Comparison of ENCODE assay signal across 27 mouse cellular contexts in genomic region chr7:143689946-143690345, GRCm38 (mm10). TPM values are rescaled to one million over a fixed set of nuclear protein-coding genes. Genes with fewer than 3 reads are reported as not detected.
DNase-seq lines count a peak whose midpoint lies in the region; ATAC-seq lines count a peak whose summit lies in the region.
"Had no signal": no experiment of that assay in that cellular context is flagged by ENCODE, and none has a peak within 500 bp of the region (broad histone marks: within the 10 kb centered on the region; RNA-seq: fewer than 3 reads in every experiment).

No protein-coding gene starts in this region.

- 0 out of 2 replicates have a peak, but pooled peaks cover 3% of the 10 kb centered on the region for H3K4me1 ChIP-seq in midbrain, embryonic 14.5 days (ENCODE audit: control insufficient read depth, insufficient read depth, low read length)

- no peaks in the 10 kb centered on the region for H3K27me3 ChIP-seq in midbrain, embryonic 14.5 days (ENCODE audit: control insufficient read depth, insufficient read depth, low read length)
- H3K27me3 ChIP-seq: heart, embryonic 12.5 days; heart, embryonic 15.5 days had no signal

- no peak overlapping the region for H3K4me3 ChIP-seq in midbrain, embryonic 14.5 days (replicated peaks; ENCODE audit: low read depth, low read length)
- H3K4me3 ChIP-seq: forebrain, embryonic 10.5 days; forebrain, embryonic 13.5 days; heart, embryonic 12.5 days; heart, embryonic 15.5 days had no signal

- no peak overlapping the region for H3K4me2 ChIP-seq in midbrain, embryonic 14.5 days (ENCODE audit: low read length)
- H3K4me2 ChIP-seq: forebrain, embryonic 13.5 days; heart, embryonic 12.5 days; heart, embryonic 15.5 days; hindbrain, embryonic 14.5 days had no signal

- WGBS in midbrain, embryonic 14.5 days: 85% methylated on average over 4 of the region's 4 CpGs

- H3K9ac ChIP-seq in midbrain, embryonic 14.5 days (replicated peaks; ENCODE audit: low read length): no peak overlapping the region
- H3K9ac ChIP-seq: forebrain, embryonic 13.5 days; heart, embryonic 12.5 days; heart, embryonic 15.5 days; hindbrain, embryonic 14.5 days had no signal

- H3K36me3 ChIP-seq in midbrain, embryonic 14.5 days (ENCODE audit: control insufficient read depth, insufficient read depth, low read length): peaks cover 72% of the 10 kb centered on the region

- no peak overlapping the region for H3K27ac ChIP-seq in midbrain, embryonic 14.5 days (replicated peaks; ENCODE audit: low read depth, low read length)
- H3K27ac ChIP-seq: forebrain, embryonic 10.5 days; forebrain, embryonic 13.5 days; heart, embryonic 15.5 days; hindbrain, embryonic 14.5 days; hindbrain, postnatal 0 days had no signal

- DNase-seq in kidney, adult 11 months: peak; percentile 2
- DNase-seq in kidney, postnatal 36 days: no peak
- peak; percentile 60 for DNase-seq in 416B (ENCODE audit: low read depth)
- no peak for DNase-seq in left cerebral cortex, adult 11 months (ENCODE audit: low spot score)
- no peak for DNase-seq in midbrain, embryonic 14.5 days
- DNase-seq: adrenal gland, adult 8-10 months; adrenal gland, postnatal 25 days; cerebellum, adult 11-12 months; cerebellum, adult 8-10 months; cerebellum, postnatal 10 days; cerebellum, postnatal 36 days; gastrocnemius, postnatal 10 days; gastrocnemius, postnatal 36 days; heart, adult 18-20 months; heart, postnatal 10 days; heart, postnatal 4 days had no signal

- ATAC-seq in granulocyte monocyte progenitor cell, adult 5-6 weeks (replicated peaks; ENCODE audit: poor library complexity, severe bottlenecking): peak; percentile 61
- no peak for ATAC-seq in midbrain, embryonic 14.5 days (ENCODE audit: low FRiP score, low TSS enrichment)
- ATAC-seq: CD4-positive, CD25-positive, alpha-beta regulatory T cell, adult 4 months; forebrain, embryonic 13.5 days; forebrain, embryonic 16.5 days; hindbrain, postnatal 0 days; inflammation-experienced regulatory T-cells, adult 6 months had no signal

- H3K9me3 ChIP-seq in midbrain, embryonic 14.5 days (ENCODE audit: control insufficient read depth, low read length): no peaks in the 10 kb centered on the region
- H3K9me3 ChIP-seq: forebrain, embryonic 10.5 days; forebrain, embryonic 13.5 days; heart, embryonic 12.5 days; heart, embryonic 15.5 days had no signal

RNA-seq across cellular contexts. Expression of gene Tnfrsf23, which starts 4.3 kb away (rescaled TPM):
- total RNA-seq in granulocyte monocyte progenitor cell, adult 5-6 weeks (2014; fragmentation: Nextera tagmentation): 1.2 and 2.8 TPM in 2 replicates
- 0.72 and 1.7 TPM in 2 replicates for total RNA-seq in granulocyte monocyte progenitor cell, adult 5-6 weeks (2017)
- 0.75 and 1.2 TPM in 2 replicates for polyA plus RNA-seq in midbrain, embryonic 14.5 days (2014; fragmentation: Nextera tagmentation; extraction: Ambion mirVana)
- total RNA-seq: MEL had no signal

RNA-seq across cellular contexts. Expression of gene Tnfrsf22, which starts 40.5 kb away (rescaled TPM):
- 6.1 and 9.0 TPM in 2 replicates for total RNA-seq in granulocyte monocyte progenitor cell, adult 5-6 weeks (2014; fragmentation: Nextera tagmentation)
- 4.2 and 5.2 TPM in 2 replicates for total RNA-seq in granulocyte monocyte progenitor cell, adult 5-6 weeks (2017)
- polyA plus RNA-seq in midbrain, embryonic 14.5 days (2014; fragmentation: Nextera tagmentation; extraction: Ambion mirVana): 4.3 and 5.5 TPM in 2 replicates

Comparison
In these comparisons a context has a peak if more than half of its experiments do, and no peak if none do; other contexts are left out.
1. DNase-seq: peak in kidney, adult 11 months (single experiment) and 416B (single experiment); none in kidney, postnatal 36 days (0 of 2), left cerebral cortex, adult 11 months (single experiment) and midbrain, embryonic 14.5 days (single experiment).